Mouse (Mus musculus): Measurements from ENCODE around the gene Mrpl19. TPM values are rescaled to one million over a fixed set of nuclear protein-coding genes. Genes with fewer than 3 reads are reported as not detected.

The Mrpl19 gene
- polyA plus RNA-seq, 1 experiment: 5.6 TPM

DNA sequence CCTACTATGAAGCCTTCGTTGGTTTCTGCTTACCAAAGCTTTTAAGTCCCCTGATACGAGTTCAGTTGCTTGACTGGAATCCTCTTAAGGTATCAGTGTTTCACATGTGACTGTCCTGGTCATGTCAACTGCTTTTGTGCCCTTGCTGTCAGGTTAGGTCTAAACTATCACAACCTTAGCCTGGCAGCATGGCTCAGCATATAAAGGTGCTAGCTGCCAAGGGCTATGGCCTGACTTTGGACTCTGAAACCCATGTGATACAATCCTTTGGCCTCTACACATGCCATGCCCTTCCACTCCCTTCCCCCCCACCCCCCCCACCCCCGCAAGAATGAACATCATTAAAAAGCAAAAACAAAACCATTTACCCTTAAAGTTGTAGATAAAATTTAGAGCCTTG, 21.3 kb downstream of the Mrpl19 start:
- no peak for DNase-seq
- Histone ChIP-seq H3K36me3 (ENCODE audit: control insufficient read depth, insufficient read depth, low read length) (peaks cover 39% of the 10 kb centered on the region), H3K27ac (ENCODE audit: control insufficient read depth, insufficient read depth, low read length) (no peak overlapping the region), H3K4me3 (ENCODE audit: control insufficient read depth, insufficient read depth, low read length) (no peak overlapping the region), H3K27me3 (ENCODE audit: control insufficient read depth, insufficient read depth, low read length) (no peaks in the 10 kb centered on the region), H3K4me1 (replicated peaks; ENCODE audit: control insufficient read depth, insufficient read depth, low read length) (no peaks in the 10 kb centered on the region)
- TF ChIP-seq CTCF (IDR thresholded peaks at IDR 0.05; ENCODE audit: borderline replicate concordance, control insufficient read depth, extremely low read depth, insufficient read depth, low read length, poor library complexity): no peak
- no peak for TF ChIP-seq POLR2A (IDR thresholded peaks at IDR 0.05; ENCODE audit: control insufficient read depth, extremely low read depth, insufficient read depth, low read length, poor library complexity)
- 94% methylated on average over 3 of the region's 3 CpGs for WGBS

DNA sequence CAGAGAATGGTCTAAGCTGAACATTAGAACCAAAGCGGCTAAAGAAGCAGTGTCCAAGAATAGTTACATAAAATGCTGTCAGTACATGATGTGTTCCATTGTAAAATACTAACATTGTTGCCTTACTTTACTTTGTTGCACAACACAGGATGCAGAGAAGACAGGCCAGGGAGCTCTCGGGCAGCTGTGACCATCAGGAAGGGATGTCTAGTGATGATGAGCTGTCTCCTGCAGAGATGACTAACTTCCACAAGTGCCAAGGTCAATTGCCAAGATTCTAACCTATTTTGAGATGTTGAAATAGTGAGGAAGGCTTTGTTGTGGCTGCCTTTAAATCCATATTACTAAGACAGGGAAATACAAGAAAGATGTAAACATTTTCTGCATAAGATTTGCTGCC, 22.5 kb downstream of the Mrpl19 start:
- H3K36me3 ChIP-seq (ENCODE audit: control insufficient read depth, insufficient read depth, low read length): peaks cover 41% of the 10 kb centered on the region
- TF ChIP-seq POLR2A (IDR thresholded peaks at IDR 0.05; ENCODE audit: control insufficient read depth, extremely low read depth, insufficient read depth, low read length, poor library complexity) (no peak), CTCF (IDR thresholded peaks at IDR 0.05; ENCODE audit: borderline replicate concordance, control insufficient read depth, extremely low read depth, insufficient read depth, low read length, poor library complexity) (no peak)
- no peak overlapping the region for H3K4me3 ChIP-seq (ENCODE audit: control insufficient read depth, insufficient read depth, low read length)
- no peaks in the 10 kb centered on the region for H3K27me3 ChIP-seq (ENCODE audit: control insufficient read depth, insufficient read depth, low read length)
- no peaks in the 10 kb centered on the region for H3K4me1 ChIP-seq (replicated peaks; ENCODE audit: control insufficient read depth, insufficient read depth, low read length)
- DNase-seq: no peak
- 98% methylated on average over 2 of the region's 2 CpGs for WGBS
- no peak overlapping the region for H3K27ac ChIP-seq (ENCODE audit: control insufficient read depth, insufficient read depth, low read length)

DNA sequence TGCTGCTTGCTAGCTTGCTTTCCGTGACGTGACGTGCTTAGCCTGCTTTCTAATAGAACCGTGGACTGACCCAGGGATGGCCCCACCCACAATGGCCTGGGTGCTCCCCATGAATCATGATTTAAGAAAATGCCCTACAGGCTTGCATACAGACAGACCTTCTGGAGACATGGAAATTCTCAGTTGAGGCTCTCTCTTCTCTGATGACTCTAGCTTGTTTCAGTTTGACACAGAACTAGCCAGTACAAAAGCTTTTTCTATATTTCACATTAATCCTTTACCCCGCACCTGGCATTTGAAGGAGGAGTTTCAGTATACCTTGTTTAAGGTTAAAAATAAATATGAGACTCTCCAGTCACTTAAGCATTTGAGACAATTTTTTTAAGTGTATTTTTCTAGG, 24.0 kb downstream of the Mrpl19 start:
- Histone ChIP-seq H3K36me3 (ENCODE audit: control insufficient read depth, insufficient read depth, low read length) (peaks cover 38% of the 10 kb centered on the region), H3K27me3 (ENCODE audit: control insufficient read depth, insufficient read depth, low read length) (no peaks in the 10 kb centered on the region), H3K4me3 (ENCODE audit: control insufficient read depth, insufficient read depth, low read length) (no peak overlapping the region), H3K4me1 (replicated peaks; ENCODE audit: control insufficient read depth, insufficient read depth, low read length) (no peaks in the 10 kb centered on the region), H3K27ac (ENCODE audit: control insufficient read depth, insufficient read depth, low read length) (no peak overlapping the region)
- no peak for DNase-seq
- 98% methylated on average over 5 of the region's 5 CpGs for WGBS
- TF ChIP-seq POLR2A (IDR thresholded peaks at IDR 0.05; ENCODE audit: control insufficient read depth, extremely low read depth, insufficient read depth, low read length, poor library complexity): no peak
- TF ChIP-seq CTCF (IDR thresholded peaks at IDR 0.05; ENCODE audit: borderline replicate concordance, control insufficient read depth, extremely low read depth, insufficient read depth, low read length, poor library complexity): no peak

DNA sequence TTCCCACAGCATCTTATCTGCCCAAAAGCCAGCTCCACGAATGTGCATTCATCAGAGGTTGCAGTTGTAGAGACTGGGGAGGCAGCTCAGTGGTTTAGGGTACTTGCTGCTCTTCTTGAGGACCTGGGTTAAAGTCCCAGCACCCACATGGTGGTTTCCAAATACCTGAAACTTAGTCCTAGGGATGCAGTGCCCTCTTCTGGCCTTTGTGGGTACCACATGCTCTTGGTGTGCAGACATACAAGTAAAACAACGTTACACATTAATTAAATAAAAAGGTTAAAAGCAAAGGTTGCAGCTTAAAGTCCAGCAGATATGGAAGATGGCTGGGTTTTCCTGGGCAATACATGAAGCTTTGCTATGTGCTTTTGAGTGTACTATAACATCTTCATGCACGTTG, 32.5 kb downstream of the Mrpl19 start:
- WGBS: 97% methylated on average over 3 of the region's 3 CpGs
- no peak overlapping the region for H3K27ac ChIP-seq (ENCODE audit: control insufficient read depth, insufficient read depth, low read length)
- H3K27me3 ChIP-seq (ENCODE audit: control insufficient read depth, insufficient read depth, low read length): no peaks in the 10 kb centered on the region
- TF ChIP-seq CTCF (IDR thresholded peaks at IDR 0.05; ENCODE audit: borderline replicate concordance, control insufficient read depth, extremely low read depth, insufficient read depth, low read length, poor library complexity) (no peak), POLR2A (IDR thresholded peaks at IDR 0.05; ENCODE audit: control insufficient read depth, extremely low read depth, insufficient read depth, low read length, poor library complexity) (no peak)
- no peak for DNase-seq
- no peak overlapping the region for H3K4me3 ChIP-seq (ENCODE audit: control insufficient read depth, insufficient read depth, low read length)
- H3K4me1 ChIP-seq (replicated peaks; ENCODE audit: control insufficient read depth, insufficient read depth, low read length): no peaks in the 10 kb centered on the region
- H3K36me3 ChIP-seq (ENCODE audit: control insufficient read depth, insufficient read depth, low read length): peaks cover 23% of the 10 kb centered on the region

DNA sequence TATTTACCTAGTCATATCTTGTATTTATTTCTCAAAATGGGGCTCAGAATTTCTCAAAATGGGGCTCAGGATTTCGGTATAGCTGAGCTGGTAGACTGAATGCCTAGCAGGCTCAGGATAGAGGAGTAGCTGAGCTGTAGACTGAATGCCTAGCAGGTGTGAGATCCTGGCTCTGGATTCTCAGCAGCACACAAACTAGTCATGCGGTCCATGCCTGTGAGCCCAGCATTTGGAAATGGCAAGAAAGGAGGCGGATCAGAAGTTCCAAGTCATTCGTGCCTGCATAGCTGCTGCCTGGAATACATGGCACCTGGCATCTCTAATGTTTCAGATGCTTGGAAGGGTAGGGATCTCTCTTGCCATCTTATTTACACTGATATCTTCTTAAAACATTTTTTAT, 36.4 kb downstream of the Mrpl19 start:
- no peak overlapping the region for H3K27ac ChIP-seq (ENCODE audit: control insufficient read depth, insufficient read depth, low read length)
- no peaks in the 10 kb centered on the region for H3K4me1 ChIP-seq (replicated peaks; ENCODE audit: control insufficient read depth, insufficient read depth, low read length)
- no peaks in the 10 kb centered on the region for H3K27me3 ChIP-seq (ENCODE audit: control insufficient read depth, insufficient read depth, low read length)
- TF ChIP-seq CTCF (IDR thresholded peaks at IDR 0.05; ENCODE audit: borderline replicate concordance, control insufficient read depth, extremely low read depth, insufficient read depth, low read length, poor library complexity) (no peak), POLR2A (IDR thresholded peaks at IDR 0.05; ENCODE audit: control insufficient read depth, extremely low read depth, insufficient read depth, low read length, poor library complexity) (no peak)
- H3K36me3 ChIP-seq (ENCODE audit: control insufficient read depth, insufficient read depth, low read length): peaks cover 23% of the 10 kb centered on the region
- H3K4me3 ChIP-seq (ENCODE audit: control insufficient read depth, insufficient read depth, low read length): no peak overlapping the region
- DNase-seq: no peak
- 99% methylated on average over 4 of the region's 4 CpGs for WGBS

DNA sequence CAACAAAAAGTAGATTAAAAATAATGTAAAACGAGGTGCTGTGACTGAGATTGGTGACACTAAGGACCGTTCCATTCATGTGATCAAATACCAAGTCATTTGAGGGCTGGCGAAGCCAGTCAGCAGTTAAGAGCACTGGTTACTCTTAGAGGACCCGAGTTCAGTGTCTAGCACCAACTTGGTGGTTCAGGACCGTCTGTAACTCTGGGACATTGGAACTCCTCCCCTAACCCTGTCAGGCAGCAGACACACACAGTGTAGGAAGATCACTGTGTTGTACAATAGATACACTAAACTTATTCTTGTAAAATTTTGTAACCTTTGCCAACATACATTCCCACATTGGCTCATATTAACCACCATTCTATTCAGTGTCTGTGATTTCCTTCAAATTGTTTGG, 41.5 kb downstream of the Mrpl19 start:
- no peak for DNase-seq
- no peaks in the 10 kb centered on the region for H3K4me1 ChIP-seq (replicated peaks; ENCODE audit: control insufficient read depth, insufficient read depth, low read length)
- no peak for TF ChIP-seq POLR2A (IDR thresholded peaks at IDR 0.05; ENCODE audit: control insufficient read depth, extremely low read depth, insufficient read depth, low read length, poor library complexity)
- TF ChIP-seq CTCF (IDR thresholded peaks at IDR 0.05; ENCODE audit: borderline replicate concordance, control insufficient read depth, extremely low read depth, insufficient read depth, low read length, poor library complexity): no peak
- 28% methylated on average over 5 of the region's 5 CpGs for WGBS
- H3K27me3 ChIP-seq (ENCODE audit: control insufficient read depth, insufficient read depth, low read length): no peaks in the 10 kb centered on the region
- no peaks in the 10 kb centered on the region; the same call in 1 of the 2 replicates for H3K36me3 ChIP-seq (ENCODE audit: control insufficient read depth, insufficient read depth, low read length)
- no peak overlapping the region for H3K27ac ChIP-seq (ENCODE audit: control insufficient read depth, insufficient read depth, low read length)
- H3K4me3 ChIP-seq (ENCODE audit: control insufficient read depth, insufficient read depth, low read length): no peak overlapping the region

DNA sequence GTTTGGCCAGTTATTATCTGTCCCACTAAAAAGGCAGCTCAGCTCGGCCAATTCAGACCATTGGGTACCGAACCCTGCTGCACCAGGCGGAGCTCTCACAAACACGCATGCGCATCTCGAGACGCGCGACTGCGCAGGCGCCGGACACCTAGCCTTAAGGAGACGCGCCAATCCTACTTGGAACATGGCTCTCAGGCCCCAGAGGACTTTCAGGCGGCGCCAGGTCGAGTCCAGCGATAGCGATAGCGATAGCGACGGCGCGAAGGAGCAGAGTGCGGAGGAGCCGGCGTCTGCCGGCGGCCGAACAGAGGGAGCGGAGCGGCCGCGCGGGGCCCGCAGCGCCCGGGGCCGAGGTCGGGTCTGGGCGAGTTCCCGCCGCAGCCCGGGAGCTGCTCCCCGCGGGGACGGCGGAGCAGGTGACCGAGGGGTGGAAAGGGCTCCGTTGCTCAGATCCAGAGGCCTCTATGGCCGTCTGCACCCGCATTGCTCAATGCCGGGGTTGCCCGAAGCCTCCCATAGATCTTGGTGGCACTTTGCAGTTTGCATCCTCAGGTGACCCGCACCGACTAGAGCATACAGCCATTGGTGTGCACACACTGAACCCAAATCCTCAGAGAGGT, 42.1 kb downstream of the Mrpl19 start, which contains the start of gene Gcfc2:
Gcfc2 (plus strand) TSS at position 147 of the 620 bp plus-strand sequence.
- WGBS: 2% methylated on average over 56 of the region's 56 CpGs
- TF ChIP-seq POLR2A (IDR thresholded peaks at IDR 0.05; ENCODE audit: control insufficient read depth, extremely low read depth, insufficient read depth, low read length, poor library complexity) (peak; percentile 41; the same call in 1 of the 2 replicates), CTCF (IDR thresholded peaks at IDR 0.05; ENCODE audit: borderline replicate concordance, control insufficient read depth, extremely low read depth, insufficient read depth, low read length, poor library complexity) (no peak)

More for the DNA sequence above, 42.1 kb downstream of the Mrpl19 start, which contains the start of gene Gcfc2:
- peak within 1 kb of the TSS; percentile 96 for H3K4me3 ChIP-seq (ENCODE audit: control insufficient read depth, insufficient read depth, low read length)
- H3K27me3 ChIP-seq (ENCODE audit: control insufficient read depth, insufficient read depth, low read length): no peaks in the 10 kb centered on the region
- H3K4me1 ChIP-seq (replicated peaks; ENCODE audit: control insufficient read depth, insufficient read depth, low read length): no peaks in the 10 kb centered on the region
- H3K27ac ChIP-seq (ENCODE audit: control insufficient read depth, insufficient read depth, low read length): no peak within 1 kb of the TSS
- H3K36me3 ChIP-seq (ENCODE audit: control insufficient read depth, insufficient read depth, low read length): no peaks in the 10 kb centered on the region; the same call in 1 of the 2 replicates
- peak; percentile 95 for DNase-seq
